Mouse (Mus musculus) G1E-ER4 (cell line): Measurements from ENCODE around the gene Epop. TPM values are rescaled to one million over a fixed set of nuclear protein-coding genes. Genes with fewer than 3 reads are reported as not detected.

ENCODE experiments used
- GATA1 ChIP-seq: IDR thresholded peaks from one replicate; pipeline ENCODE4 v1.8.0; 2012; ENCODE audit warnings: low read length, inconsistent platforms
- polyA plus RNA-seq: library from polyadenylated mRNA; stranded (reverse); fragments of >175 nt; gene quantifications from 2 replicates; pipeline ENCODE4 v1.2.3, GENCODE M21; 2012

The Epop gene
- polyA plus RNA-seq, 1 experiment: not detected

DNA sequence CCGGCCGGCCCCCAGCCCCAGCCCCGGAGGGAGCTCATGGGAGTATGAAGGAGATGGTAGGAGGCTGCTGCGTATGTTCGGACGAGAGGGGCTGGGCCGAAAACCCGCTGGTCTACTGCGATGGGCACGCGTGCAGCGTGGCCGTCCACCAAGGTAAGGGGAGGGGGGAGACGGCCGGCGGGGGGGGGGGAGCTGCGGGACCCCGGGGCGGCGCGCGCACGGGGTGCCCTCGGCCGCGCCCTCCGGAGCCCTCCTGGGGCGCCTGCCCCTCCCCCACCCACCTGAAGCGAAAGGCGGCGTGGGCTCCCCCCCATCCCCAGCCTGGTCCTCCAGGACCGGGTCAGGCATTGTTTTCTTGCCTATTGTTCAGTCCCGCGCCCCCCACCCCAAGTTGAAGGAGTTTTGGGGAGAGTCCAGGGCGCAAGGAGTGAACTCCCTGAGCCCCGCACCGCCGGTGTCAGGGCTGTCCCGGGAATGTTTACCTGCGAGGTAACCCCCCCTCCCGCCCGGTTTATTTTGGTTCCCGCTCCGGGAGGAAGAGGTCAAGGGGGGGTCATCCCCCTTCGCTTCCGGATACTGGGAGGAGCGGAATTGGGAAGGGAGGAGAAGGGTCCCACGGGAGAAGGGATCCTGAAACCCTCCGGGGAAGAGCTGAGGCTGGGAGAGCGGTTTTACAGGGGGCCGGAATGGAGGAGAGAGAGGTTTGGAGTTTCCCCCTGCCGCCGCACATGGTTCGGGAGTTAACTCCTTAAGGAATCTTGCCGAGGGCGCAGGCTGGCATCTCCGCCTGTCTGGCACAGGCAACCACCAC, 34.2 kb upstream of the Epop start:
- no peak for TF ChIP-seq GATA1

GRCm38 (mm10) chr11:97662893-97663527, 33.5 kb upstream of the Epop start, which contains the start of gene Mllt6:
Mllt6 (plus strand) TSS chr11:97663414.
- no peak for TF ChIP-seq GATA1

DNA sequence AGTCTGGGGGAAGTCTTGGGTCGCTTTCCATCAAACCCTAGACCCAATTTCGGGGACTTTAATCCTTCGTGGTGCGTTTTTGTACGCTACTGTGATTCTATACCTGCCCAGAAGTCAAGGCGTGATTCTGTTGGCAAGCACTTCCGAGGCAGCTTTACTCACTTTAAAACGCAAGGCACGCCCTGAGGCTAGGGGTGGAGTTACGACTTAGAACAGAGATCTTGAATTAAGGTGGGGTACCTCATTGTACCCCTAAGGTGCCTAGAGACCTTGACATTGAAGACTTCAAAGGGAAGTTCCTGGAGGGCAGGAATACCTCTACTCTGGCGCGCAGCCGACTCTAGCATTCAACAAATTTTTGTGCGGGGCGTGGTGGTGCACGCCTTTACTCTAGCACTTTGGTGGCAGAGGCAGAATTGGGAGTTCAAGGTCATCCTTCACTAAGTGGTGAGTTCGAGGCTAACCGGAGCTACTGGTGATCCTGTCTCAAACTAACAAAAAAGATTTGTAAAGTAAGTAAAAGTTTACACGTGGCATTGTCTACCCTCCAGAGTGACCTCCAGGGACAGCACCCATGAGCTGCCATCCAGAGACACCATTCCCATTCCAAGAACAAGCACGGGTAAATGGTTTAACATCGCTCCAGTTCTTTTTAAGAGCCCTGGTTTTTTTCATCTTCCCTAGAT, 32.8 kb upstream of the Epop start:
- no peak for TF ChIP-seq GATA1

GRCm38 (mm10) chr11:97661648-97662133, 32.2 kb upstream of the Epop start:
- TF ChIP-seq GATA1: no peak

DNA sequence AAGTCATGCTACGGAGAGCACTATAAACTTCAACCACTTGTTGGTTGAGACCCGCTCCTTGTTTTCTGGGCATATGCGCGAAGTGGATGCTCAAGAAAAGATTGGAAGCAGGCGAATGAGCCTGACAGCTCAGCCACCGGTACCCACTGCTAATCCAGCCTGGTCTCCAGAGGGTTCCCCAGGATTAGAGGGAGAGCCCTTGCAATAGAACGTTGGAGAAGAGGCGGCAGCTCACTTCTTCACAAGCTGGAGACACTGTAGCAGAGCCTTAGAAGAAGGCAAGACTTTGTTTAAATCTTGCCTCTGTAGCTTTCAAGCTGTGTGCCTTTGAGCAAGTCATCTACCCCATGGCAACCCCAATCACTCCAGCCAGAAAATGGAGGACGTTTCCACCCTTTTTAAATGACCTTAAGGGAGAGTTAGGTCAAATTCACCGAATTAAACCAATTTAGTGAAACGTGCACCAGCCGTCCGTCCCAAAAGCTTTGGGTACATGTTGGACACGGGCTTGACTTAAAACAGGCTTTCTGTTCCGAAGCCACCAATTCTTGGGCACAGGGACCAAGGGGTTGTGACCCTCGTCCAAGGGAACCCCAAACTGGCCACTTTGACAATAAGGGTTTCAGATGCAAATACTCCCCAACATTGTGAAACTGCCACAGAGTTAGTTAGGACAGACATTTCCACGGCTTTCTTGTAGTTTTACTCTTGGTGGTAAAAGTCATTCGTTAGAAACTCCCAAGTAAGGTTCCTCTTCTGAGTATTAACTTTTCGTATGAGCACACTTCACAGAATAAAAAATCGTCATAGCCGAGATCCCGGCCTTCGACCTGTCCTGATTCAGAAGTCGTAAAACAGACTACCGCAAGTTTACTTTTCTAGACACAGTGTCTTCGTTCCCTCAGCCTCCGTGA, 31.5 kb upstream of the Epop start:
- TF ChIP-seq GATA1: no peak

DNA sequence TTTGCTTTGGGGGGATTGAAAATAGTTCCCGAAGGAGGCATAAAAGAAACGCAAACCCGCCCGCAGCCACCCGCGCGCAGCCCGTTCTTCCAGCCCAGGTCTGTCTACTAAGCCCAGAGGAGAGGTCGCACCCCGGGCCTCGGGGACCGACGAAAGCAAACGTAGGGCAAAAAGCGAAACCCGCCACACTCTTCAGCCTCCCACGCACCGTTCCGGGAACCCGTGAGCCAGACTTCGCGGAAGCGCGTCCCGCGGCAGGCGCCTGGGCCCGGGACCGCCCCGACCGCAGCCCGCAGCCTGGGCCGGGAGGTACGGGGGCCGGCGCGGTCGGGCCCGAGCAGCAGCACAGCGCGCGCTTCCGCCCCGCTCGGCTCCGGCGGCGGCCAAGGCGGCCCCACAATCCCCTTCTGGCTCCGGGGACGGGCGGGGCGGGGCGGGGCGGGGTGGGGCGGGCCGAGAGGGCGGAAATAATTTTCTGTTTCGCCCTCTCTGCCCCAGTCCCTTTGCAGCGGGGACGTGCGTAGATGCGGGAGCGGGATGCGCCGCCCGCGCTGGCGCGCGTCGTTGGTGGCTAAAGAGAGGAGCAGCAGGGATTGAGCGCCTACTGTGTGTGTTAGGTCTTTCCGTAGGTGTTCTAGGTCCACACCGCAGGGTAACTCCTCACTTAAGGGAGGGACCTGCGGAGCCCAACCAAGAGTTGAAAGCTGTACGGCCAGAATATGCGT, 30.6 kb upstream of the Epop start:
- TF ChIP-seq GATA1: no peak

DNA sequence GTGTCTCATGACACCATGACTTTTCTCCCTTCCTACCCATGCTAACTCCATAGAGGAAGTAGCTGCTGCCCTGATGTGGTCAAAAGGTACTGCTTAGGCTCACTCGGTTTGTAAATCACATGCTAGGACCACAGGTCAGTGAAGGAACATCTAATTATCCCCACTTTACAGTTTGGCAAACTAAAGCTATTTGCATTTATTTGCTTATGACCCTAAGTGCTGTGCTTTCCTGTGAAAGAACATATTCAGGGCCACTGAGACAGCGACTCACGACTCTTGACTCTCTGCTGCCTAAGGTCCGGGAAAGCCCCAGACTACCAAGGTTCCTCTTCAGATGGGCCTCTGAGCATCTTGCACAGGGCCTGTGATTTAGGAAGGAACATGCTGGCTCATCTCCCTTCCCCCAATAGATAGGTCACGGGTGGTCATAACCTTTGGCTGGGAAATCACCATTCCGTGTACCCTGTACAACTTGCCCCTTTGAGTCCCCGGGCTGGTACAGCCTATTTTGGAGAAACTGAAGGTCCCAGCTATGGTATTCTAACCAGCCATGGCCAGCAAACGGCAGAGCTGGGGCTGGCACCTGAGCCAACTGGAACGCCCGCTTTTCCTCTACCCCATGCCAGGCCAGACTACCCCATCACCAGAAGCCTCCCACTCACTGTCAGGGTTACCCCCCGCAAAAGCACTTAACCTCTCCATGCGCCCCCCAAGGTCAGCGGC, 29.9 kb upstream of the Epop start:
- no peak for TF ChIP-seq GATA1

GRCm38 (mm10) chr11:97658751-97659266, 29.3 kb upstream of the Epop start:
- no peak for TF ChIP-seq GATA1

DNA sequence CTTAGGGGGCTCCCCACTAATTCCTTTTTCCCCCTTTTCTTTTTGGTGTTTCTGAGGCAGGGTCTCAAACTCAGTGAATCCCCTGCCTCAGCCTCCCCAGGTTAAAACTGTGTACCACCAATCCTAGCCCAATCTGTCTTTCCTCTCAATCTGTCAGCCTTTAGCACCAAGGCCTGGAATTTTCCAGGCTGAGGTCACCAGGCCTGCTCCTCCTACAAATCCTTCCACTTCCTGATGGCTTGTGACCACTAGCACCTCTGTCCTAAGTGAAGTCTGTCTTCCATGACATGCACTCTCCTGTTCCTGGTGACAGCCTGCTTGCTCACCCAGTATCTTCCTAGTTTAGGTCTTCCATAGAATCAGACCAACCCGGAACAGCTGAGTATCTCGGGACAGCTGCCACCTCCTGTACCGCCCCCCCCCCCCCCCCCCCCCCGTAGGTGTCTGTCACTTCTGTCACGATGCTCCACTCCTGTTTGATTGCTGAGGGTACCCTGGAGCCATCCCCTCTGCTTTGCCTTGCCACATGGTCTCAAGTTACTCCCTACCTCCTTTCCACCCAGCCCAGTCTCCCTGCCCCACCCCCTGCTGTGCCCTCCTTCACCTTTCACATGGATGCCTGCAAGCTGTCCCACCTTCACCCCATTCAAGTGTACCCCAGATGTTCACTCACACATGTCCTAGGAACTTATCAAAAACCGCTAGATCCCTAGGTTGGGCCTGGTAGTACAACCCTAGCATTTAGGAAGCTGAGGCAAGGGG, 27.9 kb upstream of the Epop start:
- no peak for TF ChIP-seq GATA1

DNA sequence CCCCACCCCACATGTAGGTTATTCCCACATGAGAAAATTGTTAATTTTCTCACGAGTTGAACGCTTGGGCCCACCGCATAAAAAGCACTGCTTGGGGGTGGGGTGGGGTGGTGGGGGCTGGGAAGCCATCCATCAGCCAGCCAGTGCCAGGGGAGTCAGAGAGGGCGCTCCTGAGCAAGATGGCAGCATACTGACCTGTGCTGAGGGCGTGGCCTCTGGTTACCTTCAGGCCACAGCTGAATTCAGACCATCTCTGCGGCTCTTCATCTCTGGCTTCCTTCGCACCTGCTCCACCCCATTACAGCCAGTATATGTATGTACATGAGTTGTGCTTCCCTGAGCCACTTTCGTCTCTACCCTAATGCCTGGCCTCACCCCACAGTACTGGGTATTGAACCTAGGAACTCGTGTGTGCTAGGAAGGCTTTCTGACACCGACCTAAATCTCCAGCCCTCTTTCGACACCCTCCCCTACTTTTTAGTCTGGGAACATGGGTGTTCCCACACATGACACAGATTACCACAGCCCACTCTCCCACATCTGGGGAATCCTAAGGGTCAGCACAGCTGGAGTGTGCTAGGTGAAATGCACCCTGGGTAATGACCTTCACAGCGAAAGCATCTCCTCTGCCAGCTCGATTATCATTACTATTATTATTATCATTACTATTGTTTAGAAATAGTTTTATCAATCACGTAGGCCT, 26.9 kb upstream of the Epop start:
- TF ChIP-seq GATA1: no peak

- TF ChIP-seq GATA1: no peak
These were observed 24.7 kb upstream of the Epop start for GRCm38 (mm10) chr11:97654210-97654609.

DNA sequence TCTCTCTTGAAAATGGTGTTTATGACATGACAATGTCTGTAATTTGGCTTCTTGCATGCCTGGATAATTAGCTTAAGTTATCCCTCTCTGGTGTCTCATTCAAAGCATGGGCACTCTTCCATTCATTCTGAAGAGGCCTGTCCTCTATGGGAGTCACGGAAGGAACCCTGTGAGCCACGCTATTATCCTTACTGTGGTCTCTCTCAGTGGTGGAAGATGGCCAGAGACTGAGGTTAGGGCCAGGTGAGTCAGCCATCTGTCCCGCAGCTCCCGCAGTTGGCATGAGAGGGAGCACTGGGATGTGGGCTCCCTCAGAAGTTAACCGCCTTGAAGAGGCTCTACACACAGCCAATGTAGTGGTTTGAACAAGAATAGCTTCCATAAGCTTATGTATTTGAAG, 20.8 kb upstream of the Epop start:
- TF ChIP-seq GATA1: no peak
